Mouse (Mus musculus) layer of hippocampus, postnatal 10 days (tissue): ENCODE measurements around the gene Pon3. TPM values are rescaled to one million over a fixed set of nuclear protein-coding genes. Genes with fewer than 3 reads are reported as not detected.
"Not testable (repeated sequence)": the region's sequence is repeated elsewhere in the genome, so short reads cannot be mapped to it uniquely, and the experiment has no call there.

ENCODE experiments used
- DNase-seq, 2 experiments: peaks; one replicate each; pipeline ENCODE4 v3.0.0; 2021; ENCODE audit warnings: low spot score in 2 of 2
- total RNA-seq, 2 experiments: library from RNA; stranded (reverse); gene quantifications; 2 replicates each; pipeline ENCODE4 v1.2.3; 2021

Pon3 gene
- total RNA-seq, 2 experiments from 2014 or later = 1.8 to 3.9 TPM

GRCm38 (mm10) chr6:5255291-5255690 lies 795 bp downstream of the Pon3 start:
- no peak for DNase-seq

DNA sequence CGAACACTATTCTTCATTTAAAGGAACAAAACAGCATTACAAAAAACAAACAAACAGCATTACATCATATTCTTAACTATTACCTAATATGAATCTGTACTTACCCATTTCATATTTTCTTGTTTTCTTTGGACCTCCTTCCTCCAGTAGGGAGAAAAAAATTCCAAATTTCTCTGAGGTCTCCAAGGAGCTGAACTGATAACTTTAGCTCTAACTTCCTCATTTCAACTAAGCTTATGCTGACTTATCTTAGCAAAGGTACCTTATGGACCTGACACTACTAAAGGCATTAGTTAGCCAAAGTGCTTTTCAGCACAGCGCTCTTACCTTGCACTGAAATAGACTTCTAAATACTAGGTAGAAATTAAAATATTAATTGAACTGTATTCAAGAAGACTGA lies 1.2 kb downstream of the Pon3 start:
- DNase-seq = no peak

DNA sequence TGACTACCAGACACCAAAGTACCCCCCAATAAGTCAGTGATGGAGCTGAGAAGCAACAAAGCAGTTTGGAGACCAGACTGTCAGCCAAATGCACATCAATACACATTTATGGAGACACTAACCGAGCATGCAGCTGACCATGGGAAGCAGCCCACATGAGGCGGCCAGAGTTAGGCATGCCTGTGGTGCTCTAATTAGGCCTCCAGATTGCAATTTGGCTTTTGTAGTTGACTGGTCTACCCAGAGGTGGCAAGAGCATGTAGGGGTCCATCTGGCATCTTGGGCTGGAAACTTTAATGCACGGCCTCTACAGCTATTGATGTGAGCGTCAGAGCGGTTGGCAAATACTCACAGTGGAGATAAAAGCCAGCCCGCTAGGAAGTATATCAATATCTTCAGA lies 10.2 kb downstream of the Pon3 start:
- DNase-seq = no peak

DNA sequence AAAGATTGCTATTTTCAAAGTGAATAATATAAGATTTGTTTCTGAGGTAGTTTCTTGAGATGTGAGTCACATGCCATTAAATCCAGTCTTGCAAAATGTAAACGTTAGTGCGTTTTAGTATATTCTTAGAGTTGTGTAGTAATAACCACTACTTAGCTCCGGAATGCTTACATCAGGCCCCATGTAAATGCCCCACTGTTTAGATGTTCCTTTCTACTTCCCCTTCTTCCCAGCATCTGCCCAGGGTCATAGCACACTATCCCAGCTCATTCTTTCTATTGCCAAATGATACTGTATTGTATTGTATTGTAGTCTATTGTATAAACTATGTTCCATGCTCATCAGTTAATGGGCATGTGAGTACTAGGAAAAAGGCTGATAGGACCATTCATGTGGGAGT lies 17.3 kb downstream of the Pon3 start:
- DNase-seq = no peak

DNA sequence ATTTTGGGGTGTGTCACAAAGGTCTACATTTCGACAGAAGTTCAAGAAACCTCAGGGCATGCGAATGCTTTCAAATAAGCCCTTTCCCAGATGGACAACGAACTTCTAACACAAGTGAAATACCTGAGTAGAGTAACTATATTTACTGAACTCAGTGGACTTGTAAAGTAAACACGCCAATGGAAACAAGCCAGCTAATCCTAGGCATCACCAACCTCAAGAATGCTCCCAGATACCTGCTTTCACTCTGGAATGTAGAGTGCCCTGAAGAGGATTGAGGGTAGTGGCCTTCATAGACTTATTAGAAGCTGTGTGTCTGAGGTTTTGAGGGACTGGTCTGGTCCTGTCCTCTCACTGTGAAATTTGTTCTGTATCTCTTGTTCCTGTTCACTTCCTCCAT lies 18.6 kb downstream of the Pon3 start:
- DNase-seq = no peak

DNA sequence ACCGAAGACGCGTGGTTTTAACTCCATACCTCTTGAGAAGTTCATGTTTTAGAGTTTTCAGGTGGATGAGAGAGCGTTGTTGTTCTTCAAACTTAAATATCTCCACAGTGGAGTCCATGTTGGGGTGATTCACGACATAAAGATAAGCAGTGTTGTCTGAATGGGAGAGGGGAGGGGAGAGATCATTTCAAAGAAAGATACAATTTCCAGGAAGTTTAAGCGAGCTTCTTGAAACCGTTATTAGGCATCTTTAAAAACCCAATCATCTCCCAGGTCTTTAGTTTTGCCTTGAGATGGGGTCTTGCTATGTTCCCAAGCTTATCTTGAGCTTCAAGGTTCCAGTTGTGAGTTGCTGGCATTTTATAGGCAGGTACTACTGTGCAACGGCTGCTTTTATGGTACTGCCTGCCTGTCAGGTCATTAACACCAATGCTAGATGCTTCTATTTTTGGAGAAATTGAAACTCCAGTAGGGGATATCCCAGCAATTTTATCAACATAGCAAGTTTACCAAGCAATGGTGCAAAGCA lies 19.2 kb downstream of the Pon3 start:
- no peak for DNase-seq

- no peak for DNase-seq
Measured at GRCm38 (mm10) chr6:5234563-5234962, 21.5 kb downstream of the Pon3 start.

- DNase-seq = no peak
Measured at GRCm38 (mm10) chr6:5233812-5234211, 22.3 kb downstream of the Pon3 start.

GRCm38 (mm10) chr6:5232022-5232421 lies 24.1 kb downstream of the Pon3 start:
- DNase-seq = no peak

GRCm38 (mm10) chr6:5230261-5230660 lies 25.8 kb downstream of the Pon3 start:
- no peak for DNase-seq

DNA sequence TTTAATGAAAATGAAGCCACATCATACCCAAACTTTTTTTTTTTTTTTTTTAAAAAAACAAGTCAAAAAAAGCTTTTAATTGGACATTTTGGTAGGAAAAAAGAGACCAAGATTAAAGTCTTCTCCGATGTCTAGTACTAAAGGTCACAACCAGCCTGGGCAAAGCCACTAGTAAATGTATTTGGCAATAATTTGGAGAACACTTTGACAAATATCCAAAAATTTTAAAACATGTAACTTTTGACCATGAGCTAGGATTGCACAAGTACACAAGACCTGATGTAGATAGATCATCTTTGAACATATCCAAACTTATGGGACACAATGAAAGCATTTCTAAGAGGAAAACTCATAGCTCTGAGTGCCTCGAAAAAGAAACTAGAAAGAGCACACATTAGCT lies 32.5 kb downstream of the Pon3 start:
- DNase-seq = not testable (repeated sequence)

DNA sequence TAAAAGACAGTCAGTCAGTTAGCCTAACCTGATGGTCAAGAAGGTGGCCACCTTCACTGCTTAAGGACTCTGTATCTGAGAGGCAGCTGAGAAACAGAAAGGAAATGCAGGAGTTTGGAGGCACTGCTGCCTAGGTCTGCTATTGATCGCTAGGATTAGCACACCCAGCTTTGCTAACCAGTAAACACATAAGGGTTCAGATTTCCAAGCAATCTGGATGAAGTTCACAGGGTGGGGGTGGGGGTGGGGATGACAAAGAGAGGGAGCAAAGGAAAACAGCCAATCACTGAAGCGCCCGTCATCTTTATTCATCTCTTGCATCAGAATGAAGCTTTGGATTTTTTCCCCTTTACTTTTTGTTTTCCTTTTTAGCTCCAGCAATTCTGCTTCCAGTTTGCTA lies 34.0 kb downstream of the Pon3 start:
- no peak for DNase-seq

GRCm38 (mm10) chr6:5218190-5218589 lies 37.9 kb downstream of the Pon3 start:
- DNase-seq = no peak

- DNase-seq = no peak
Measured at GRCm38 (mm10) chr6:5207817-5208216, 48.3 kb downstream of the Pon3 start.

- DNase-seq = no peak
Measured at GRCm38 (mm10) chr6:5199916-5200315, 56.2 kb downstream of the Pon3 start.

GRCm38 (mm10) chr6:5199376-5199905 lies 56.6 kb downstream of the Pon3 start:
- no peak for DNase-seq

GRCm38 (mm10) chr6:5198590-5198989 lies 57.5 kb downstream of the Pon3 start:
- DNase-seq = no peak

GRCm38 (mm10) chr6:5193693-5194092 lies 62.4 kb downstream of the Pon3 start, which contains the start of gene Pon1:
Gene Pon1 (minus strand): TSS chr6:5193946.
- no peak for DNase-seq

- DNase-seq = no peak
Measured at GRCm38 (mm10) chr6:5190761-5191160, 65.3 kb downstream of the Pon3 start.

GRCm38 (mm10) chr6:5189507-5189906 lies 66.6 kb downstream of the Pon3 start:
- DNase-seq = no peak

DNA sequence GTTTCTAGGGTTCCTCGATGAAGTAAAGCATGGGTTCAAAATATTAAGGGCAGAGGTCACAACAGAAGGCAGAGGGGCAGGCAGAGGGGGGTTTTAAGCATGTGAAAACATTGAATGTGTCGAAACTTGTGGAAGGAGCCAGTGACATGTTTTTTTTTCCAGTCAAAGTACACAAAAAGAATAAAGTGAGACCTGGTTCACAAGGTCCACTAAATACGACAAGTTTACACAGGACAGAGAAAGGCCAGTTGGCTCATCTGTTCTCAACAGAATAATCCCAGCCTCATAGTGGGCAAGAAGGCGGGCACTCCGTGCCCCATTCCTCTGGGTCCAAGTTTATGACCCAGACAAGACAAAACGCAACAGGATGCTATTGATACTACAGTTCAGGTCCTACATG lies 67.1 kb downstream of the Pon3 start:
- no peak for DNase-seq

DNA sequence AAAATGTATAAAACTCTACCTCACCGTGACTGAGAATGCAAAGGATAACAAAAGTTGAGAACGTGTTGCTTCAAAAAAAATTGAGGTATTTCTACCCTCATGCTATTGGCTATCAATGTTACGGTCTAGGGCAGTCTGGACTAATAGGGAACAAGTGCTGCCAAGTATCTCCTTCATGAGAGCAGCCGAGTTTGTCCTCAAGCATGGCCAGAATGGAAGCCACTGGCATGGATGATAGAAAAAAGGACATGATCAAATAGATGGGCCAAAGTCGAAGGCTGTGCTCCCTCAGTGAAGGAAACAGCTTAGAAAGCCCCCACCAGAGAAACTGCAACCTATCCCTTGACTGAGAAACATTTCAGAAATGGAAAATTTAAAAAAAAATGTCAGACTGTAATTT lies 68.0 kb downstream of the Pon3 start:
- no peak for DNase-seq

DNA sequence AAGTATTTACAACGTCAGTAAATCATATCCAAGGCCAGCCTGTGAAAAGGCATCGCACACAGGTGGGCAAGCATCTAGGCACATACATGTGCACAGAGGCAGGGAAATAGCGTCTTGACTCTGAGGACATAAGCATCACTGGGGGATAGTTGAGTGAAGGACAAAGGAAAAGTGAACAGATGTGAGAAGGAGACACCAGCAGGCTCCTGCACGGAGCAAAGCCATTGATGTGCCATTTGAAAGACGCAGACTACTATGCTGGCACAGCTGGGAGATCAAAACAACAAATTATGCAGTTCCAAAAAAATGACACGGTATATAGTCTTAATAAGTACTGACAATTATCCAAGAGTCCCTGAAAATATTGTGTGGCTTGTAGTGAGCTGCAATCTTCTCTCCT lies 68.5 kb downstream of the Pon3 start:
- DNase-seq = no peak
